Mouse (Mus musculus) lung, embryonic 14.5 days (tissue): ENCODE data around the gene Defb28. TPM values are rescaled to one million over a fixed set of nuclear protein-coding genes. Genes with fewer than 3 reads are reported as not detected.

Source experiments
- ATAC-seq: fragments of 200-750 bp; cut with Nextera tagmentation; 2 replicates; pipeline ENCODE4 v1.8.0; 2017; ENCODE audit warnings: mild to moderate bottlenecking, moderate TSS enrichment, moderate library complexity; ENCODE audit not compliant: insufficient read depth
- DNase-seq: peaks from one replicate; pipeline ENCODE4 v3.0.0-alpha.2; 2015
- H3K27ac ChIP-seq: fragments of 300-500 bp; sonication (generic); 2 replicates; pipeline ENCODE4 v1.5.1; 2014; ENCODE audit warnings: low read depth, mild to moderate bottlenecking, moderate library complexity
- H3K27me3 ChIP-seq: fragments of 300-500 bp; sonication (generic); 2 replicates; pipeline ENCODE4 v1.6.1; 2014; ENCODE audit warnings: low read length, control low read depth; ENCODE audit not compliant: insufficient read depth
- H3K36me3 ChIP-seq: fragments of 300-500 bp; sonication (generic); 2 replicates; pipeline ENCODE4 v1.6.1; 2014; ENCODE audit warnings: control low read depth; ENCODE audit not compliant: insufficient read depth
- H3K4me1 ChIP-seq: fragments of 300-500 bp; sonication (generic); 2 replicates; pipeline ENCODE4 v1.6.1; 2014; ENCODE audit warnings: antibody characterized with exemption, control low read depth; ENCODE audit not compliant: insufficient read depth
- H3K4me2 ChIP-seq: fragments of 300-500 bp; sonication (generic); 2 replicates; pipeline ENCODE4 v1.6.1; 2014; ENCODE audit warnings: mild to moderate bottlenecking
- H3K4me3 ChIP-seq: fragments of 300-500 bp; sonication (generic); 2 replicates; pipeline ENCODE4 v1.5.1; 2014; ENCODE audit warnings: low read depth, low read length
- H3K9ac ChIP-seq: fragments of 300-500 bp; sonication (generic); 2 replicates; pipeline ENCODE4 v1.6.1; 2014
- H3K9me3 ChIP-seq: fragments of 300-500 bp; sonication (generic); 2 replicates; pipeline ENCODE4 v1.6.1; 2016; ENCODE audit warnings: low read depth, low read length, control low read depth
- CTCF ChIP-seq: IDR thresholded peaks from 2 replicates; pipeline ENCODE4 v1.5.1; 2016; ENCODE audit warnings: antibody characterized with exemption, low read depth
- WGBS: fragments of 180-500 bp; shearing (Covaris S2); extraction: QIAGEN DNeasy Blood & Tissue Kit; methylation state at CpG from one replicate; pipeline ENCODE4 v1.1.7; 2014; 5-methylcytosine and 5-hydroxymethylcytosine counted together
- polyA plus RNA-seq: library from polyadenylated mRNA; unstranded; fragments of >200 nt; fragmentation: Nextera tagmentation; extraction: Ambion mirVana; gene quantifications from 2 replicates; pipeline ENCODE4 v1.2.1, GENCODE M21; 2014

The Defb28 gene
- polyA plus RNA-seq, 1 experiment from 2014 or later = not detected

DNA sequence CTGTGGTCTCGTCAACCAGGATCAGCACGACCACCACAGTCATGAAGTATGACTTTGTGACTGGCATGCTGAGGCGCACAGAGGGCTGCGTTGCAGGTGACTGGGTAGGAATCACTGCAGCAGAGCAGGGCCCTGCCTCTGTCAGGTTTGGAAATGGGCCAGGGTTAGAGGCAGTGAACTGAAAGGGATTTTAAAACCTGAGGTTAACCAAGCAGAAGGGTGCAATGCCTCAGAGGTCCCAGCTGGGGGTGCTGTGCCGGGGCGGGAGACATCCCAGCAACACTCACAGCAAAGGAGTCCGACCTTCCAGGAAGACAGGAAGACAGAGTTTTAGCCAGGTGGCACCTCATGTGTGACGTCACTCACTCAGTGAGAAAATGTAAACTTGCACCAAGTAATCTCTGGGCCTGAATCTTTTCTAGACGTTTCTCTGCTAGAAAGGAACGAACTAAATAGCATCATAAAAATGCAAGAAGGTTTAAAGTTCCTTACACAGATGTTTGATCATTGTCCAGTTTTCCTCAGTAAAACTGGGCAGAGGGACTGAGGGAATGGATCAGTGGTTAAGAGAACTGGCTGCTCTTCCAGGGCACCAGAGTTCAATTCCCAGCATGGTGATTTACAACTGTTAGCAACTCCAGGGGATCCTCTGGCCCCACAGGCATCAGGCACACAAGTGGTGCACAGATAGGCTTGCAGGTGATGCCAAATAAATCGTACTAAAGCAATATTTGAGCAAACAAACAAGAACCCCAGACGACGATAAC is 22.1 kb downstream of the Defb28 start, which contains the start of gene Defb29:
Gene Defb29, minus strand, starts transcription at position 155 of the 767 bp plus-strand sequence.
- Histone ChIP-seq H3K9ac (no peak within 1 kb of the TSS), H3K4me3 (no peak within 1 kb of the TSS), H3K4me1 (no peaks in the 10 kb centered on the region), H3K4me2 (no peak within 1 kb of the TSS), H3K9me3 (no peaks in the 10 kb centered on the region), H3K27me3 (no peaks in the 10 kb centered on the region), H3K36me3 (no peaks in the 10 kb centered on the region), H3K27ac (no peak within 1 kb of the TSS)
- ATAC-seq (no peak), DNase-seq (no peak)
- peak; percentile 29; the same call in 1 of the 2 replicates for TF ChIP-seq CTCF
- WGBS = 48% methylated on average over 13 of the region's 13 CpGs

DNA sequence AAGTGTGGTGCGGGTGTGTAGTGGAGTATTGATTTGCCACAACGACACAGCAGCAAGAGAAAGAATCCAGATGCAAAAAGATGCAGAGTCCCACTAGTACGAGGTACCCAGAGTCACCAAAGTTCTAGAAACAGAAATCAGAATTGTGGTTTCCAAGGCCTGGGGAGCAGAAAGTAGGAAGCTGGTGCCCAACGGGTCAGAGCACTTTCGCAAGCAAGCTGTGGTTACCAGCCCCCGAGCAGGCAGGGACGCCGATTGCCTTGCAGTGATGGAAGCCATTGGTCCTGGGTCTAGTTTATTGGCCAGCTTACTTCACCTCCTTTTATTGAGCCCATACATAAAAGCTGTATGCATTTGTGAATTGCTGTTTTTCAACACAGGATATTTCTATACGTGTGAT is 23.9 kb downstream of the Defb28 start:
- no peak for TF ChIP-seq CTCF
- no peaks in the 10 kb centered on the region for H3K27me3 ChIP-seq
- H3K4me2 ChIP-seq = no peak overlapping the region
- no peaks in the 10 kb centered on the region for H3K9me3 ChIP-seq
- DNase-seq (no peak), ATAC-seq (no peak)
- H3K4me3 ChIP-seq = no peak overlapping the region
- no peak overlapping the region for H3K9ac ChIP-seq
- H3K27ac ChIP-seq = no peak overlapping the region
- no peaks in the 10 kb centered on the region for H3K36me3 ChIP-seq
- 78% methylated on average over 9 of the region's 9 CpGs for WGBS
- no peaks in the 10 kb centered on the region for H3K4me1 ChIP-seq

DNA sequence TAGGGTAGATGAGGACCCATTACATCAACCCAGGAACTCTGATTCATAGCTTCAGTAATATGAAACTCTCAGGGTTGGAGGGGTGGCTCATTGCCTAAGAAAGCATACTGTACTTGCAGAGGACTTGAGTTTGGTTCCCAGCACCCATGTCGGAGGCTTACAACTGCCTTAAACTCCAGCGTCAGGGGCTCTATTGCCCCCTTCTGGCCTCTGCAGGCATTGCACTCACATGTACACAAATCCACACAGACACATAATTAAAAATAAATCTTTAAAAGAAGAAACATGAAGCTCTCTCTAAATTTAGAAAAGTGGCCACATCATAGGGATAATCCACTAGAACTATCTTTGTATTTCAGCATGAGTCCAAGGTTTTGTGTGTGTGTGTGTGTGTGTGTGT is 24.8 kb downstream of the Defb28 start:
- H3K27me3 ChIP-seq = no peaks in the 10 kb centered on the region
- no peak for TF ChIP-seq CTCF
- H3K4me3 ChIP-seq = no peak overlapping the region
- H3K27ac ChIP-seq = no peak overlapping the region
- 80% methylated on average over 2 of the region's 2 CpGs for WGBS
- no peaks in the 10 kb centered on the region for H3K4me1 ChIP-seq
- H3K36me3 ChIP-seq = no peaks in the 10 kb centered on the region
- DNase-seq = no peak
- no peaks in the 10 kb centered on the region for H3K9me3 ChIP-seq
- no peak overlapping the region for H3K9ac ChIP-seq
- H3K4me2 ChIP-seq = no peak overlapping the region
- no peak for ATAC-seq

DNA sequence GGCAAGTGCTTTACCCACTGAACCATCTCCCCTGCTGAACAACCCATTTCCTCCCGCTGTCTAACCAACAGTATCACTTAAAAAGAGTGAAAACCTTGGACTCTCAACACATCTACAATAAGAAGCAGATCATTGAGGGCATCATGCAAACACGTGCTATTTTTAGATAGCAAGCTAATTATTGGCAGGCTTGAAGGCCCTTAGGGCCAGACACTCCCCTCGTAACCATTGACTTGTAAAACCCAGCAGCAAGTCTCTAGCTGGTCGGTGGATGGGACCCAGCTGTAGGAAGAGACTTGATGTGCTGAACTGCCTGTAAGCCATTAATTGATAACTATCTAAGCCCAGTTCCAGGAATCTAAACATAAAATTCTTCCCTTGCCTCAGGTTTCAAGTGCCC is 25.4 kb downstream of the Defb28 start:
- Histone ChIP-seq H3K36me3 (no peaks in the 10 kb centered on the region), H3K9ac (no peak overlapping the region), H3K9me3 (no peaks in the 10 kb centered on the region), H3K4me1 (no peaks in the 10 kb centered on the region), H3K27ac (no peak overlapping the region), H3K27me3 (no peaks in the 10 kb centered on the region), H3K4me2 (no peak overlapping the region), H3K4me3 (no peak overlapping the region)
- no peak for TF ChIP-seq CTCF
- ATAC-seq (no peak), DNase-seq (peak; percentile 5)
- 55% methylated on average over 4 of the region's 4 CpGs for WGBS

DNA sequence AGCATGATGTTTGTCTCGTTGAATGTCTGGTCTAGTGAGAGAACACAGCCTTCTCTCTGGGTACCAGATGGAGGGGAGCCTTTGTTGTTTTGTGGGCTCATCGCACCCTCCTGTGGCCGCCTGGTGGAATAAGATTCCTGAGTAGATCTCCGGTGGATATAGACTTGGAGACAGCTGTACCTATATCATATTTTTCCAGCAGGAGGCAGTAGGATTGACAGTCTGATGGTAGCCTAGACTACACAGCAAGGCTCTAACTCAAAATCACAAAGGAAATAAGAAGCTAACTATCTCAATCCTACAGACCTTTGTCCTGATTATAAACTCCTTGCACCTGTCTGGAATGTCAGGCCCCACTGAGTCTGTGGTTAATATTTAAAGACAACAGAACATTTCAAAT is 26.6 kb downstream of the Defb28 start:
- peak; percentile 71 for TF ChIP-seq CTCF
- peak; percentile 38; the same call in 1 of the 2 replicates for ATAC-seq
- Histone ChIP-seq H3K27me3 (no peaks in the 10 kb centered on the region), H3K4me2 (no peak overlapping the region), H3K9me3 (no peaks in the 10 kb centered on the region), H3K27ac (no peak overlapping the region), H3K4me3 (no peak overlapping the region), H3K4me1 (no peaks in the 10 kb centered on the region), H3K36me3 (no peaks in the 10 kb centered on the region), H3K9ac (no peak overlapping the region)
- 20% methylated on average over 4 of the region's 4 CpGs for WGBS
- peak; percentile 73 for DNase-seq

DNA sequence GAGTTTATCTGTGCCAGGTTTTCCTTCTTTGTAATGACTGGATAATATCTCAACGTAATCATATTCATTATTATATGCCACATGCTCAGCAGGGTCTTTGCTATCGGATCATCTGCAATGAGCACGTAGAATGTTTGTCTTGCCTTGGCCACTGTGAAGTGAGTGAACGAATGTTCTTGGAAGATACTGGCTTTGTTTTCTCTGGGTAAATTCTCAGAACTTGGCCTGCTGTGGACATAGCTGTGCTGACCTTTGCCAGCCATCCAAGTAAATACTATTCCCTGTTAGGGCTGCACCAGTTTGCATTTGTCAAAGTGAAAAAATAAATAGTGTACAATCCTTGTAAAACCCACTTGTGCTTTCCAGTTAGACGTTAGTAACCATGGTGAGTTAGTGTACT is 30.1 kb downstream of the Defb28 start:
- Histone ChIP-seq H3K4me3 (no peak overlapping the region), H3K4me2 (no peak overlapping the region), H3K27ac (no peak overlapping the region), H3K36me3 (no peaks in the 10 kb centered on the region), H3K27me3 (no peaks in the 10 kb centered on the region), H3K9me3 (no peaks in the 10 kb centered on the region), H3K4me1 (no peaks in the 10 kb centered on the region), H3K9ac (no peak overlapping the region)
- no peak for TF ChIP-seq CTCF
- ATAC-seq = no peak
- WGBS = 48% methylated on average over 5 of the region's 5 CpGs
- DNase-seq = no peak

DNA sequence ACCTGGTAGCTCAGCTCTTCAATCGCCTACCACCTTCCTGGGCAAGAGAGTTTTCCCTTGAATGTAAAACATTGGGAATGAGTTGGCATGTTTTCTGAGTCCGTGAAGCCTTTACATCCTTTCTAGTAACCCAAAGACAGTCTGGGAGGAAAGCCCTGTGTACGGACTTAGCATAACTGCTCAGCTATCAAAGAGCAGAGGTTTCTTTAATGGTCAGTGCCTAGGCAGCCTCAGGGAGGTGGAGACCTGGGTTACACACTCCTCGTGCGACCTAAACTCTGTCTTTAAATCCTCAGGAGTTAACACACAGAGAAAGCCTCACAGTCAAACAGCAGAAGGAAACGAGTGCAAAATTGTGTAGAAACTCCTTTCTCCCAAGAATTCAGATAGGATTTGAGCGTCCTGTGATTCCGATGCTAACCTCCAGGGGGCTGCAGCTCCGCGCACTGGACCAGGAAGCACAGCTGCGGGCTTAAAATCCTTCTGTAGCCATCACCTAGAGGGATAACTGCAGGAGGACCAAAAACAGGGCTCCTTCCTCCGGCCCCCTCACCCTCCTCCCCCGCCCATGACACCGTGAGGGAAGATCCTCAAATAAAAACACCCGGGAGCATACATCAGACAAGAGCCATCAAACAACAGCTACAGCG is 35.8 kb downstream of the Defb28 start:
- H3K4me2 ChIP-seq = peak overlapping the region; percentile 43
- 10% methylated on average over 16 of the region's 16 CpGs for WGBS

More for the DNA sequence above, 35.8 kb downstream of the Defb28 start:
- Histone ChIP-seq H3K9ac (no peak overlapping the region), H3K9me3 (no peaks in the 10 kb centered on the region), H3K27ac (no peak overlapping the region), H3K4me1 (no peaks in the 10 kb centered on the region), H3K36me3 (no peaks in the 10 kb centered on the region), H3K27me3 (no peaks in the 10 kb centered on the region), H3K4me3 (no peak overlapping the region)
- ATAC-seq (no peak), DNase-seq (peak; percentile 89)
- peak; percentile 79 for TF ChIP-seq CTCF
